Mouse (Mus musculus) liver, adult (tissue): Measurements from ENCODE around the gene Fos.

Experiments
- GATA4 ChIP-seq: IDR thresholded peaks from 2 replicates; pipeline ENCODE4 v1.6.1; 2014; ENCODE audit warnings: mild to moderate bottlenecking, low read length; ENCODE audit not compliant: insufficient replicate concordance

Gene Fos

DNA sequence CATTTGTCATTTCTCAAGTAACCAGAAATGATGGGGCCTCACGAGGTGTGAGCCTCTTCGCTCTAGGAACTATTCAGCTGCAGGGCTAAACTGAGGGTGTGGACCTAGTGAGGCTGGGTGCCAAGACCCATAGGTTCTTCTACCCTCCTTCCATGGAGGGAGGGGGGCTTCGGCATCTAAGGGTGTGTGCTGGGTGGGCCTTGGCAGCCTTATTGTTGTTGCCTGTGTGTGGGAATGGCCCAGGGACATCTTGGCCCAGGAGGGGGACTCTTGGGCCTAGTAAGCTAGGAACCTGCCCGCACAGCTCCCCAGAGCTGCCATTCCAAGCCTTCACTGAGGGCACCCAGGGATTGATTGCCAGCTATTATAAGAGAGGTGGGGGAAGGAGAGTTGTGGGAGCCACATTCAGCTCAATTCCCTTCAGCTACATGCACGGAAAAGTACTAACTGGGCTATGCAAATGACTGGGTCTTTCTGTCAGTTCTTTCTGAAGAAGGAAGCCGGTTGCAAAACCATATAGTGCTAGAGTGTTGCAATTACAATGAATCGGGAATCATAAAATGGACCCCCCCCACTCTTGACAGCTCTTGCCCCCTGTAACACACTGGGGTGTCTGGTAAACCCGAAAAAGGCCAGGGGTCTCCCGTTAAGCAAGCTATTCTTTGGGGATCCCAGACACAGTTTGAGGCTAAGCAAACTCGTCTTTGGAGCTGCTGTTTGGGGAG, 16.6 kb downstream of the Fos start:
- TF ChIP-seq GATA4, result no peak

DNA sequence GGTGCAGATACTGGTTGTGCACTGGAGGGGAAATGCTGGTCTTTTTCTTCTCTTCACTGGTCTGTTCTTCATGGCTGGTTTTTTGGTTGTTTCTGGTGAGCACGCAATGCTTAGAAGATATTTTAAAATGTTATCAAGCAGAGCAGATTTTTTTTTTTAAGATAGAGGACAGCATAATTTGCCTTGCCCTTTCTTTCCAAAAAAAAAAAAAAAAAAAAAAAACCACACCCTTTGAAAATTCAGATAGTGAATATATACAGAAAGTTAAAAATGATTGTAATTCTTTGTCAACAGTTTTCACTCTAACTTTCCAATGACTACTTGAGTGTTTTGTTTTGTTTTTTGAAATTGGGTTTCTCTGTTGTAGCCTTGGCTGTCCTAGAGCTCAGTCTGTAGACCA, 17.3 kb downstream of the Fos start:
- TF ChIP-seq GATA4, result no peak

DNA sequence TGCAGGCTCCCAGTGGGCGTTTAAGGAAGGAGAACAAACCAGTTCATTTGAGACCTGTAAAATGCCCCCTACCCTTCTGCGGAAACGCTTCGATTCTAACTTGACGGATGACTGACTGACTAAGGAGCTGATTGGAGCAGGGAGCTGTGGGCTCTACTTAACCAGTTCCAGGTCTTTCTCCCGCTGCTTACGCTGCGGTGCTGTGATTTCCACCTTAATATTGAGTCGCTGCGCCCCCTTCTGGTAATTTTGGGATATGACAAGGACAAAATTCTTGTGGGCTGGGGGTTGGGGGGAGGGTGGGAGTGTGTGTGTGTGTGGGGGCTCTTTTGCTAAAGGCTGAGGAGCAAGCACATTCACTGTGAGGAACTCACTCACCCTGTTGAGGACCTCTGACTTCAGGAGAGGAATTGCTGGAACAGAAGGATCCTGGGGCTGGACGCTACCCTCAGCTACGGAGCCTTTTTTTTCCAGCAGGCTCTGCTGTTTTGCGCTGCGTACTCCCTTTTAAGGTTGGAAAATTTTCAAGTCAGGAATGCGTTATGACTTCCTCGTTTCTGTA, 18.5 kb downstream of the Fos start:
- no peak for TF ChIP-seq GATA4

DNA sequence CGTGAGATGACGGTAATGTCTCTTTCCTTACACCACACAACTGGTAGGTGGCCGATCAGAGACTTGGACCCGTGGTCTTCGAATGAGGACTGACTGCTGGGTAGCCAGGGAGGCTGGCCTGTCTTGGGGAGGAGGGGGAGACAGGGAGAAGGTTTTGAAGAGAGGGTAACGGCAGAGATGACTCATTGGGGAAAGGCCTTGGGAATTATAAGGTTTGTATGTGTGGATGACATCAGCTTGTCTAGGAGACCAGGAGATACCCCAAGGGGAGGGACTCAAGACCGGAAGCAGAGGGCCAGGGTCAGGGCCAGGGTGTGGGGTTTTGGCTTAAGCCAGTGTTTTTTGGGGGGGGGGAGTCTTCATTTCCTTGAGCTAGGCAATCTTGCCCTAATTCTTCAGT, 22.6 kb downstream of the Fos start:
- no peak for TF ChIP-seq GATA4

DNA sequence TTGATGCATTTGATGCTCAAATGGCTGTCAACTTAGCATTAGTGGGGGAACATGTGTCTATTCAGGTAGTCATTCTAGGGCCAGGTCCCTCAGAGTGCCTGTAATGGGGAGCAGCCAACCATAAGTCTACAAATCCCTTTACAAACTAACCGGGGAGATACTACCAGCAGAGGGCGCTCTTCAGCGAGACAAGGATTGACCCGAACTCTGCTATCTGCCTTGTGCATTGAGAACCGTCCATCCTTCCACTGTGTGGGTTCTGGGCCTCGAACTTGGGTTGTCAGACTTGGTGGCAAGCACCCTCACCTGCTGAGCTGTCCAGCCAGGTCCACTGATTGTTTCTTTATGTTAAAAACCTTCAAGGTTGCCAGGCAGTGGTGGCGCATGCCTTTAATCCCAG, 23.1 kb downstream of the Fos start:
- TF ChIP-seq GATA4, result peak; percentile 18; the same call in 1 of the 2 replicates

DNA sequence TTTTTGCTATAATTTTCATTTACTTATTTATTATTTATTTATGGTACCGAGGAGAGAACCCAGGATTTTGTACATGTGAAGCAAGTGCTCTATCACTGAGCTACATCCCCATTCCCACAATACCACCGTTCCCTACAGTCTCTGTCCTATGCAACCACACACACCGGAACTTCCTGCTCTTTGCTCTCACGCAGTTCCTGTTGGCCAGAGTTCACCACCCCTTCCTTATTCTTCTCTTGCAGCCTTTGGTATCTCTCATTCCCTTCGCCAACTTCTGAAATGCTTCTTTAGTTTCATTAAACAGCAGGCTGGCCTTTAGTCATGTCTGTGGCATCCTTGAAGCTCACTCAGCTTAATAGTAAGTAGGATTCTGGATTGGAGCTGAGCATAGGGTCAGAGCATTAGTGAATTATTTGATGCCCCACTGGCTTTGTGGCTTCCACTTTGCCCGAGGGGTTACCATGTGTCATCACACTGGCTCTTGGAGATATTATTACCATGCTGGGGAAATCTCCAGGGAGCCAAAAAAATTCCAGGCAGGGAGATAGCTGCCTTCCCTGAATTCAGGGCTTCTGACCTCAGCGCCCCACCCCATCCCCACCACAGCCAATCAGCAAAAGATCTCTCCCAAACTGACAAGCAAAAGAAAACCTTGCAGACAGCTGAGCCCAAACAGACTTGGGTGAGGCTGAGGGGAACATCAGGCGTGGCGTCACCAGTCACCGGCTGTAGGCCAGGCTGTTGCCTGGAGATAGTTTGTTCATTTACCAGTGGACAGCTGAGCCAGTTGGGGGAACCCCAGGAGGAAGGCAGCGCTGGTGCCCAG, 23.8 kb downstream of the Fos start:
- TF ChIP-seq GATA4, result no peak

DNA sequence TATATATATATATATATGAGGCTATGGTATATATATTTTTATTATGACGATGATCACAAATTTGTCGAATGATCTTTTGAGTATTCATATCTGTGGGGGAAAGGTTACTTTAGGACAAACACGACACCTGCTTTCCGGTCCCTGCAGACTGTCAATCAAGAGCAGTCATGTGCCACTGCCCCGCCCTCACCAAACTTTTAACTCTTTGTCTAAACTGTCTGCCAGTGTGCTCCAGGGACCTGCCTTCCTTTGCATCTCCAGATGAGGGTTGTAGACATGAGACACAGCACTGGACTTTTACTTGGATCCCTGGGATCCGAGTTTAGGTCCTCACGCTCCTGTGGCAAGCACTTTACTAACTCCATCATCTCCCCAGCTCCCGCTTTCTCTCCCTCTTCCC, 25.3 kb downstream of the Fos start:
- no peak for TF ChIP-seq GATA4

DNA sequence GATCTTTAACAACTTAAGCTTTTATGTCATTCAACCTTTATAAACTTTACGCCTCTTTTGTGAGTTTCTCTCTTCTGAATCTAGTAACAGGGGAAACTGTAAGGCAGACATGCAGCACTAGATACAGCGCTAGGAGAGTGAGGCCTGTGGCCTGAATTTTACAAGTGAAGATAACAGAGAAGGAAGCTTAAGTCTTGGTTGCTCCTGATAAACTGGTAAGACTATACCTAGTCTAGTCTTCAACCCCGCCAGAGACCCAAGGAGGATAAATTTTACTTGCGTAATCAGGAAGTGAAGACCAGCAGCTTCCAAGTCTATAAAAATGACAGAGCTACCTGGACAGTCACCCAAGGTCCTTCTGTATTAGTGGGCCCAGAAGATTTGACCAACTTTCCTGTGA, 29.0 kb downstream of the Fos start:
- no peak for TF ChIP-seq GATA4

DNA sequence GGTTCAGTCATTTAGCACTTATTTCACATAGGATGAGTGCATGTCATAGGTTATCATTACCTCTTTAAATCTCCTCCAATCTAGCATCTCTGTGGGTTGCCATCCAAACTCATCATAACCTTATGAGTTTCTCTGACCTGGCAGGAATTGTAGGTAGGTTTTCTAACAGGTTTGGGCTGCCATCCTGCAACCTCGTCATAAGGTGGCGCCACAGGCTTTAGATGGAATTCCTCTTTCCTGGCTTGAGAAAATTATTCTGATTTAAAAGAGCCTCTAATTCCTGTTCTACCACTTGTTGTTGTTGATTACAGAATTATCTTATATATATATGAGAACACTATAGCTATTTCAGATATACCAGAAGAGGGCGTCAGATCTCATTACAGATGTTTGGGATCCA, 34.5 kb downstream of the Fos start:
- no peak for TF ChIP-seq GATA4

DNA sequence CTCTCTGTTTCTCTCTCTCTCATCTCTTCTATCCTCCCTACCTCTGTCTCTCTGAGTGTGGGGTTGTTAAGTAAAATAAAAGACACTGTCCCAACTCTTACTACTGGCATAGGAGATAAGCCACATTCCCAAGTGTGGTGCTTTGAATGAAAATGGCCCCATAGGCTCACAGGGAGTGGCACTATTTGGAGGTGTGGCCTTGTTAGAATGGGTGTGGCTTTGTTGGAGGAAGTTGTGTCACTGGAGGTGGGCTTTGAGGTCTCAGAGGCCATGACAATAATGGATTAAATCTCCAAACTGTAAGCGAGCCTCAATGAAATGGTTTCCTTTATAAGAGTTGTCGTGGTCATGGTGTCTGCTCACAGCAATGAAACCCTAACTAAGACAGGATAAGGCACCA, 36.3 kb downstream of the Fos start:
- no peak for TF ChIP-seq GATA4

DNA sequence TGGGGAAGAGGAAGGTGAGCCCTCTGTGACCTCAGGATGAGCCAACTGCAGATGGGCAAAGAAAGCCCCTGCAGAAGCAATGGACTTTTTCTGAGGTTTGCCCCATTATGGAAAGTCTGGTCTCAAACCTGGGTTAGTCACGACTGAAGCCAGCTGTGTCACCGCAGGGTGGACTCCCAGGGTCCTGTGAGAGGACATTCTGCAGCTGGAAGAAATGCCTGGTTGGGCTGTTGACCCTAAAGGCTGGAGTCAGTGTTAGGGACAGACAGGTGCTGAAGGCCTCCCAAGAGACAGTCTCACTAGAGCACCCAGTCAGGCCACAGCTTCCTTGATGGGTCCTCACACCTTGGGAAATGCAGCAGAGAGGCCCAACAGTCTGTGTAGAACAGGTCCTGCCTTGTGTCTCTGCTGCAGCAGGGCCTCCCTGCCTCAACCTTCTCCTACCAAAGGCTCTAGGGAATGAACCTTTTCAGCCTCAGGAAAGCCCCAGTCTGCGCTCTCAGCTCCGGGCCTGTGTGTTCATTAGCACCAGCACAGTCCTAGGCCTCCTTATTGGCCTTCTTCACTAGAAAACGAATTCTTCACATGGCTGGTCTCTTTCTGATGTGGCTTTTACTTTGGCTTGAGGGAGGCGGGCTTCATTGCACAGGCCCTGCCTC, 40.2 kb downstream of the Fos start:
- no peak for TF ChIP-seq GATA4

DNA sequence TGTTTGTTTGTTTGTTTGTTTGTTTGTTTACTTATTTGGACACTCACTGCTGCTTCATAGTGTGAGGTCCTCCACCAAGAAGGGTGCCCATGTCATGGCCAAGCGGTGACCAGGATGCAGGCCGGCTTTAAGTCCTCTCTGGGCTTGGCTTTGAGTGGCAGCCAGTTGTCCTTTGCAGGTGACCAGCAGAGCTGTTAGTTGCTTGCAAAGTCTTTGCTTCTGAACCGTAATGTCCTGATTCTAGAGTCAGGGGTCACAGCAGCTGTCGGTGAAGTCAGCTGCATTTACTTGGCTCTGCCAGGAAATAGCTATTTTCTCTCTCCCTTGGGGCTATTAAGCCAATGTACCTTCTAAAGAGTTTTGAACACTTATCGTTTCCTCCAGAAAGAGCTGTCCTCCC, 41.3 kb downstream of the Fos start:
- TF ChIP-seq GATA4, result no peak

DNA sequence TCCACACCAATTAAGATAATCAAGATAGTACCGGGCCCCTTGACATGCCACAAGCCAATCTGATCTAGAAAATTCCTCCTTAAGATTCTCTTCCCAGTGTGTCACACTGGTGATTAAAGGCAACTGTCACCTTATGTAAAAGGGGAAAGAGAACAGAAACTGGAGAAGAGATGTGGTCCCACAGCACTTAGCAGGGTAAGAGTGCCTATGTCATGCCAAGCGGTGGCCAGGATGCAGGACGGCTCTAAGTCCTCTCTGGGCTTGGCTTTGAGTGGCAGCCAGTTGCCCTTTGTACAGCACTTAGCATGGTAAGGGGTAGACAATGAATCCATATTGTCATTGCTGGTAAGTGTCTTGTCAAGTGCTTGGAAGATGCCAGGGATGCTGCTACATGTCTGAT, 42.2 kb downstream of the Fos start:
- TF ChIP-seq GATA4, result no peak

DNA sequence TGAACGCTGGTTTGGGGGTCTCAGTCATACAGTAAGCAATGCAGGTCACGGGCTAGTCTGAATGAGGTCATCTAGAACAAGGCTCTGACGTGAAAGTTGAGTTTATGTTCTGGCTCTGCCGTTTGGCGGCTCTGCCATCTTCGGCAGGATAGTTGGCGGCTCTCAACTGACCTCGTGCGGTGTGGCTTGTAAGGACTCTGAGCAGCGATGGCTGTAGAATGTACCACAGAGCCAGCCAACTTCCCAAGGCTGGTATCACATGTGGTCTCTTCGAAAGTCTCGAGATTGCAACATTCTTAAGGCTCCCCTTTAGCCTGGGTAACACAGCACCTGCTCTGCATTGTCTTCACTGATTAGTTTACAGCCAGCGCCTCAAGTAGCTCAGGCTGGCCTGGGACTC, 43.6 kb downstream of the Fos start:
- TF ChIP-seq GATA4, result no peak

DNA sequence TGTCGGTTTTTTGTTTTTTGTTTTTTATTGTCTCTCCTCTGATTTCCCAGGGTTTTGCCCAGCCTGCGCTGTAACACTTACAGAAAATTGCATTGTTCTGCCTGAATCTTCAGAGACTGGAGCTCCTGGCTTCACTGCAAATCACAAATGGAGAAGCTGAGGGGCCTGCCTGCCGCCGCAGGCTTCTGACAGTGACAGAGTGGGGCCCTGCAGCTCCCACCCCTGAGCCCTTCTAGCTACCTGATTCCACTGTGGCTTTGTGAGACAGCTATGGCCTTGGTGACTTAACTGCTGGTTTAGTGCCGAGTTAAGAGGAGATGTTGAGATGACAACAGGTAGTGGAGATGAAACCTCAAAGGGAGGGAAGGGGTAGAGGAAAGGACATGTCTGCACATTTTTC, 44.3 kb downstream of the Fos start:
- TF ChIP-seq GATA4, result no peak

DNA sequence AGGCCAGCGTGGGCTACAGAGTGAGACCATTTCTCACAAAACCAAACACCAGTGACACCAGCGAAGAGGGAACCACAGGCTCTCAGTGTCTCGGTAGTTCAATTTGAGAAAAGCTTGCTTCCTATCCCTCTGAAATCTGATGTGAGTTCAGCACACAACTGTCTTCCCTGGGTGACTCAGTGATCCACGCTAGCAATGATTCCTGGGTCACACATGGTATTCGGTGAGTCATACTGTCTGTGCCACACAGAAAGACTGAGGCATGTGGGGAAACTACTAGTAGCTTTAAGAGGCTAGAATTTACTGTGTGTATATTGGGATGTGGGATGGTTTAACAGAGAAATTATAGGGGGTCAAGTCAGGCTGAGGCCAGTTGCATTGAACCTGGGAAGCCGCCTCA, 45.9 kb downstream of the Fos start:
- TF ChIP-seq GATA4, result no peak
